Mouse (Mus musculus) spleen, adult 2 months (tissue): ENCODE results near the gene Tctn3.

Experiments used
- CTCF ChIP-seq: fragments of 200-500 bp; IDR thresholded peaks from 2 replicates; pipeline ENCODE4 v1.5.1; 2011; ENCODE audit warnings: mild to moderate bottlenecking, inconsistent platforms; ENCODE audit not compliant: insufficient read depth, insufficient read length, insufficient replicate concordance; ENCODE audit errors: extremely low read depth
- POLR2A ChIP-seq: fragments of 200-500 bp; IDR thresholded peaks from 2 replicates; pipeline ENCODE4 v1.6.1; 2011; ENCODE audit warnings: low read depth, low read length, inconsistent platforms

DNA sequence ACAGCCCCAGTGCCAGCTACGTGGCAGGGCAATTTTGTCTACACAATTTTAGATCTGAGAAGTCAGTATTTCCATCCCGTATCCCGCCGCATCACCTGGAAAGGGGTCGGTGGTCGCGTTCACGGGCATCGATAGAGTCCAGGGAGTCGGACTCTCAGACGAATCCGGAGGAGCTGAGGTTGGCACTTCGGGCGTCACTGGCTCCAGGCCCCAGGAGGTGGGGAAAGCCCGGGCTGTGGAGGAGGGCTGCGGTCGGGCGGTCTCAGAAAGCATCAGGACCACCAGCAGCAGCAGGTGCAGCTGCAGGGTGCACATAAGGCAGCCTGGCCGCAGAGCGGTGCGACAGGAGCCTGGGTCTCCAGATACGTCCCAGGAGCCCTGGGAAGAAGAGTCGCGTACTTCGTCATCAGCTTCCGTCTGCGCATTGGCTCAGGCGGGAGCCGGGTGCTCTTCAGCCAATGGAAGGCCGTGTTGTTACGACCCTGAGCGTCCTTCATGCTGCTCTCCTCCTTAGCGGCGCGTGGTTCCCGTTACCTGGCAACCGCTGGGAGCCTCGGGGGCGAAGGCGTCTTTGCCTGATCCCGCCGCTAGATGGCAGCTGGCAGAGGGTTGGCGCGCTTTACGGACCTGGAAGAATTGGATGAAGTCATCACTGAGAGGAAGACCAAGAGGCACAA, at the start of gene Tctn3, which contains the start of gene Entpd1:
- TF ChIP-seq CTCF: peak; percentile 93
- TF ChIP-seq POLR2A: no peak
